Mouse (Mus musculus) CH12.LX (cell line): ENCODE measurements around the gene Tmprss15. TPM values are rescaled to one million over a fixed set of nuclear protein-coding genes. Genes with fewer than 3 reads are reported as not detected.

Experiments used
- DNase-seq: peaks from one replicate; pipeline ENCODE4 v3.0.0-alpha.2; 2013; ENCODE audit errors: extremely low read depth
- H3K27ac ChIP-seq: 2 replicates; pipeline ENCODE4 v1.5.1; 2012; ENCODE audit warnings: low read depth, mild to moderate bottlenecking, control low read depth, moderate library complexity; ENCODE audit not compliant: insufficient read depth
- H3K27me3 ChIP-seq: replicated peaks from 2 replicates; pipeline ENCODE3; 2012; ENCODE audit warnings: inconsistent platforms
- H3K36me3 ChIP-seq, 2 experiments: replicated peaks in 1 of 2; 2 replicates each; pipeline versions ENCODE3 to v1.6.1; 2012; ENCODE audit warnings: inconsistent platforms in 1 of 2, low read length in 1 of 2, mild to moderate bottlenecking in 1 of 2, mixed read lengths in 1 of 2, moderate library complexity in 1 of 2; ENCODE audit not compliant: control insufficient read depth in 1 of 2, insufficient read depth in 1 of 2
- H3K4me1 ChIP-seq, 2 experiments: 2 replicates each; pipeline ENCODE4 v1.6.1; 2012; ENCODE audit warnings: inconsistent platforms in 1 of 2, moderate library complexity in 1 of 2; ENCODE audit not compliant: insufficient read depth in 2 of 2, control insufficient read depth in 1 of 2
- H3K4me2 ChIP-seq: 2 replicates; pipeline ENCODE4 v1.6.1; 2012; ENCODE audit warnings: low read depth, mild to moderate bottlenecking, control low read depth; ENCODE audit not compliant: poor library complexity, insufficient read depth, severe bottlenecking
- H3K4me3 ChIP-seq, 3 experiments: fragments of 150-350 bp in 1 of 3; sonication (generic) in 1 of 3; replicated peaks in 1 of 3; 2 replicates each; pipeline versions ENCODE3 to v1.5.1; 2011 to 2012; ENCODE audit warnings: low read depth in 2 of 3, low read length in 2 of 3, mild to moderate bottlenecking in 2 of 3, moderate library complexity in 2 of 3, control low read depth in 1 of 3, improper control_type of control experiment in 1 of 3, inconsistent platforms in 1 of 3, mixed read lengths in 1 of 3; ENCODE audit not compliant: poor library complexity in 1 of 3
- H3K79me2 ChIP-seq: replicated peaks from 2 replicates; pipeline ENCODE4 v1.6.1; 2012; ENCODE audit warnings: mild to moderate bottlenecking, moderate library complexity; ENCODE audit not compliant: control insufficient read depth, poor library complexity, insufficient read depth, severe bottlenecking; ENCODE audit errors: extremely low read depth
- H3K9ac ChIP-seq: 2 replicates; pipeline ENCODE4 v1.6.1; 2012; ENCODE audit warnings: low read depth, mild to moderate bottlenecking, control low read depth, moderate library complexity; ENCODE audit not compliant: insufficient read depth
- H3K9me3 ChIP-seq: replicated peaks from 2 replicates; pipeline ENCODE3; 2012; ENCODE audit warnings: low read length, inconsistent platforms, mixed read lengths
- BHLHE40 ChIP-seq: IDR thresholded peaks from 2 replicates; pipeline ENCODE4 v1.6.1; 2011; ENCODE audit warnings: mild to moderate bottlenecking, low read depth, low read length, improper control_type of control experiment
- CHD1 ChIP-seq: IDR thresholded peaks from 2 replicates; pipeline ENCODE4 v1.6.1; 2012; ENCODE audit warnings: low read depth, low read length, improper control_type of control experiment, inconsistent platforms
- EP300 ChIP-seq: IDR thresholded peaks from 2 replicates; pipeline ENCODE4 v1.6.1; 2011; ENCODE audit warnings: low read length, improper control_type of control experiment
- GABPA ChIP-seq: IDR thresholded peaks from 2 replicates; pipeline ENCODE4 v1.6.1; 2012; ENCODE audit warnings: low read depth, low read length, improper control_type of control experiment, inconsistent platforms; ENCODE audit not compliant: insufficient replicate concordance
- MAFK ChIP-seq: IDR thresholded peaks from 2 replicates; pipeline ENCODE4 v1.6.1; 2011; ENCODE audit warnings: low read length, improper control_type of control experiment; ENCODE audit not compliant: insufficient replicate concordance
- MEF2A ChIP-seq: IDR thresholded peaks from 2 replicates; pipeline ENCODE4 v1.6.1; 2014; ENCODE audit warnings: low read depth, mild to moderate bottlenecking, inconsistent platforms, low read length, improper control_type of control experiment, borderline replicate concordance
- MXI1 ChIP-seq: IDR thresholded peaks from 2 replicates; pipeline ENCODE4 v1.6.1; 2011; ENCODE audit warnings: mild to moderate bottlenecking, low read depth, low read length, improper control_type of control experiment
- MYC ChIP-seq: IDR thresholded peaks from 2 replicates; pipeline ENCODE4 v1.6.1; 2011; ENCODE audit warnings: low read depth, mild to moderate bottlenecking, improper control_type of control experiment, low read length
- POLR2A ChIP-seq: IDR thresholded peaks from 2 replicates; pipeline ENCODE4 v1.6.1; 2011; ENCODE audit warnings: low read depth, mild to moderate bottlenecking, improper control_type of control experiment, low read length
- RAD21 ChIP-seq: IDR thresholded peaks from 2 replicates; pipeline ENCODE4 v1.6.1; 2011; ENCODE audit warnings: low read depth, mild to moderate bottlenecking, low read length, improper control_type of control experiment, moderate library complexity
- RCOR1 ChIP-seq: conservative IDR thresholded peaks from 2 replicates; pipeline ENCODE4 v1.6.1; 2012; ENCODE audit warnings: low read depth, mild to moderate bottlenecking, inconsistent platforms, low read length, improper control_type of control experiment
- SIN3A ChIP-seq: IDR thresholded peaks from 2 replicates; pipeline ENCODE4 v1.6.1; 2012; ENCODE audit warnings: low read length, improper control_type of control experiment, inconsistent platforms
- SMC3 ChIP-seq: IDR thresholded peaks from 2 replicates; pipeline ENCODE4 v1.6.1; 2011; ENCODE audit warnings: low read depth, low read length, improper control_type of control experiment
- TBP ChIP-seq: conservative IDR thresholded peaks from 2 replicates; pipeline ENCODE4 v1.6.1; 2011; ENCODE audit warnings: low read depth, low read length, improper control_type of control experiment
- TCF12 ChIP-seq: IDR thresholded peaks from 2 replicates; pipeline ENCODE4 v1.6.1; 2014; ENCODE audit warnings: low read depth, mild to moderate bottlenecking, inconsistent platforms, low read length, improper control_type of control experiment
- ZKSCAN1 ChIP-seq: IDR thresholded peaks from 2 replicates; pipeline ENCODE4 v1.6.1; 2012; ENCODE audit warnings: low read depth, inconsistent platforms, low read length, improper control_type of control experiment, borderline replicate concordance
- ZNF384 ChIP-seq: IDR thresholded peaks from 2 replicates; pipeline ENCODE4 v1.6.1; 2012; ENCODE audit warnings: low read depth, low read length, improper control_type of control experiment, inconsistent platforms
- dilution Hi-C: fragments of 300-500 bp; cut with MboI; formaldehyde crosslinking; loops from 2 replicates; pipeline ENCODE4 v1.14.3; 2020; ENCODE audit warnings: low sequenced_read_pairs; ENCODE audit not compliant: extremely low pct_unique_long_range_greater_than_20kb, extremely low pct_ligation_motif_present
- in situ Hi-C: fragments of 300-500 bp; cut with MboI; formaldehyde crosslinking; loops from 3 replicates; pipeline ENCODE4 v1.14.3; 2019; ENCODE audit warnings: low sequenced_read_pairs, low pct_ligation_motif_present, low pct_unique_long_range_greater_than_20kb, mixed read lengths
- polyA plus RNA-seq: library from polyadenylated mRNA; unstranded; fragments of >175 nt; gene quantifications from 2 replicates; pipeline ENCODE4 v1.2.1, GENCODE M21; 2012; ENCODE audit warnings: low read depth; ENCODE audit not compliant: insufficient read length
- total RNA-seq, 2 experiments: library from RNA; depleted of rRNA; stranded (reverse); fragments of 300-350 nt in 1 of 2; fragments of >200 nt in 1 of 2; gene quantifications; 2 replicates each; pipeline ENCODE4 v1.2.3; 2012 to 2014

Tmprss15 gene
- total RNA-seq (2012; rRNA removed) (not detected in 2 replicates), total RNA-seq (2014; rRNA removed) (not detected in 2 replicates), polyA plus RNA-seq (not detected in 2 replicates)

DNA sequence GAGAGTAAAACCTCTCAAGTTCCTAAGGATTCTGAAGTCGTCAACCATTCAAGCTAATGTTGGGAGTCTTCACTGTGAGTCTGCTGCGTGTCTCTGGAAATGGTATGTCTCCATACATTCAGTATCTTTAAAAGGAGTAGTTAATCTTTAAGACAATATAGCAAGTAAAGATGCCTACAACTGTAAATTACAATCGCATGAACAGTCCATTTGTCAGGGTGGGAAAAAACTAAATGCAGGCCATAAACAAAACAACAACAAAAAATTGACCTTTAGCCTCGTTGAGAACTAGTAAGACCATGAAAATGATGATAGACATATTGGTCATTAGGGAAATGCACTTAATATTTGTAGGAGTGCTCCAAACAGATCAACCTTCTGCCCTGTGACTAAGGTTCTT, at the start of gene Tmprss15:
Gene Tmprss15 (minus strand): TSS at position 101 of the 400 bp plus-strand sequence.
- no peak within 1 kb of the TSS for H3K4me3 ChIP-seq
- no peaks in the 10 kb centered on the region for H3K27me3 ChIP-seq
- H3K27ac ChIP-seq: no peak within 1 kb of the TSS
- dilution Hi-C loops: no loop called here
- no peak within 1 kb of the TSS for H3K9ac ChIP-seq
- H3K4me1 ChIP-seq: no peaks in the 10 kb centered on the region
- no peak within 1 kb of the TSS for H3K4me2 ChIP-seq
- peaks cover 25% of the 10 kb centered on the region for H3K9me3 ChIP-seq
- no peaks in the 10 kb centered on the region for H3K36me3 ChIP-seq
- no peak for DNase-seq
- TF ChIP-seq TBP: no peak
- TF ChIP-seq TCF12: no peak
- TF ChIP-seq BHLHE40: no peak
- TF ChIP-seq RAD21: no peak
- no peak for TF ChIP-seq SIN3A
- no peak for TF ChIP-seq CHD1
- no peak for TF ChIP-seq GABPA
- TF ChIP-seq MXI1: no peak
- no peak for TF ChIP-seq MEF2A
- TF ChIP-seq POLR2A: no peak
- TF ChIP-seq EP300: no peak
- in situ Hi-C loops: no loop called here
- H3K79me2 ChIP-seq: no peaks in the 10 kb centered on the region

DNA sequence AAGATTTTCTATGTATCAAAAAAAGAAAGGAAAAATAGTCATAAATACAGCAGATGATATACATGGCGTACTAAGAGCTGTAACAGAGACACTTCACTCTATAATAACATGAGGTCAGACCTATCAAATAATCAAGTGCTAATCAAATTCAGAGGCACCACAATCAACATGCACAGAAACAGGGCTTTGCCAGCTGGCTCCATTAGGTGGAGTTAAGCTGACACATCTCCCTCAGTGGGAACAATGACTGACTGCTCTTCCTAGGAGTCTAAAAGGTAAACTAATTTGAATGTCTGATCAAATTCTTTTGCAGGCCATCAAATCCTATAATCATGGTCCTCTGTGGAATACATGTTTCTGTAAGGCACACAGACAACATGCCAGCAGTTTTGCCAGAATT, 24.0 kb upstream of the Tmprss15 start:
- in situ Hi-C loops: no loop called here
- H3K27me3 ChIP-seq: no peaks in the 10 kb centered on the region
- dilution Hi-C loops: no loop called here
- no peaks in the 10 kb centered on the region for H3K36me3 ChIP-seq
- TF ChIP-seq MXI1 (no peak), TBP (no peak), RCOR1 (no peak), ZKSCAN1 (no peak), MYC (no peak), CHD1 (no peak), MAFK (no peak), SMC3 (no peak), RAD21 (no peak), ZNF384 (no peak), GABPA (no peak)
- H3K4me3 ChIP-seq: no peak overlapping the region
- no peaks in the 10 kb centered on the region for H3K4me1 ChIP-seq
- H3K9me3 ChIP-seq: peaks cover 39% of the 10 kb centered on the region
- no peaks in the 10 kb centered on the region for H3K79me2 ChIP-seq
- no peak for DNase-seq
- H3K27ac ChIP-seq: no peak overlapping the region
- no peak overlapping the region for H3K4me2 ChIP-seq
- H3K9ac ChIP-seq: no peak overlapping the region
